Mouse (Mus musculus) midbrain, embryonic 16.5 days (tissue): ENCODE data around the gene Srsf11. TPM values are rescaled to one million over a fixed set of nuclear protein-coding genes. Genes with fewer than 3 reads are reported as not detected.

ENCODE experiments used
- ATAC-seq: fragments of 200-750 bp; cut with Nextera tagmentation; 2 replicates; pipeline ENCODE4 v1.8.0; 2017; ENCODE audit warnings: moderate TSS enrichment
- H3K27ac ChIP-seq: fragments of 300-500 bp; sonication (generic); 2 replicates; pipeline ENCODE4 v1.5.1; 2014; ENCODE audit warnings: mild to moderate bottlenecking, low read length, mixed read lengths
- H3K27me3 ChIP-seq: fragments of 300-500 bp; sonication (generic); 2 replicates; pipeline ENCODE4 v1.6.1; 2014; ENCODE audit warnings: low read depth, low read length, mixed read lengths; ENCODE audit not compliant: control insufficient read depth, insufficient read depth
- H3K36me3 ChIP-seq: fragments of 300-500 bp; sonication (generic); 2 replicates; pipeline ENCODE4 v1.6.1; 2014; ENCODE audit warnings: mild to moderate bottlenecking, low read length, moderate library complexity, mixed read lengths; ENCODE audit not compliant: control insufficient read depth, insufficient read depth
- H3K4me1 ChIP-seq: fragments of 300-500 bp; sonication (generic); 2 replicates; pipeline ENCODE4 v1.6.1; 2014; ENCODE audit warnings: mild to moderate bottlenecking, low read length, mixed read lengths; ENCODE audit not compliant: control insufficient read depth, insufficient read depth
- H3K4me2 ChIP-seq: fragments of 300-500 bp; sonication (generic); 2 replicates; pipeline ENCODE4 v1.6.1; 2014; ENCODE audit warnings: mild to moderate bottlenecking, low read length, mixed read lengths
- H3K4me3 ChIP-seq: fragments of 300-500 bp; sonication (generic); 2 replicates; pipeline ENCODE4 v1.5.1; 2014; ENCODE audit warnings: low read depth, mild to moderate bottlenecking, low read length, moderate library complexity, mixed read lengths
- H3K9ac ChIP-seq: fragments of 300-500 bp; sonication (generic); 2 replicates; pipeline ENCODE4 v1.6.1; 2014; ENCODE audit warnings: low read depth, low read length, mixed read lengths
- H3K9me3 ChIP-seq: fragments of 300-500 bp; sonication (generic); replicated peaks from 2 replicates; pipeline ENCODE4 v1.6.1; 2014; ENCODE audit warnings: mild to moderate bottlenecking, low read length, mixed read lengths; ENCODE audit not compliant: control insufficient read depth, poor library complexity, severe bottlenecking
- WGBS: fragments of 180-500 bp; shearing (Covaris S2); extraction: QIAGEN DNeasy Blood & Tissue Kit; methylation state at CpG from one replicate; pipeline ENCODE4 v1.1.7; 2014; 5-methylcytosine and 5-hydroxymethylcytosine counted together
- polyA plus RNA-seq: library from polyadenylated mRNA; unstranded; fragments of >200 nt; fragmentation: Nextera tagmentation; extraction: Ambion mirVana; gene quantifications from 2 replicates; pipeline ENCODE4 v1.2.1, GENCODE M21; 2015

Gene Srsf11
- polyA plus RNA-seq, 1 experiment from 2014 or later: 226 TPM

- Histone ChIP-seq H3K36me3 (peaks cover 14% of the 10 kb centered on the region), H3K27ac (no peak overlapping the region), H3K4me3 (no peak overlapping the region), H3K4me2 (no peak overlapping the region), H3K27me3 (no peaks in the 10 kb centered on the region), H3K4me1 (no peaks in the 10 kb centered on the region), H3K9me3 (no peaks in the 10 kb centered on the region), H3K9ac (no peak overlapping the region)
- WGBS: 95% methylated on average over 5 of the region's 5 CpGs
- peak; percentile 66; the same call in 1 of the 2 replicates for ATAC-seq
Measured at GRCm38 (mm10) chr3:158061811-158062523, 25.5 kb upstream of the Srsf11 start.

- Histone ChIP-seq H3K9ac (no peak overlapping the region), H3K4me3 (no peak overlapping the region), H3K36me3 (peaks cover 19% of the 10 kb centered on the region), H3K4me2 (no peak overlapping the region), H3K4me1 (no peaks in the 10 kb centered on the region), H3K9me3 (no peaks in the 10 kb centered on the region), H3K27ac (no peak overlapping the region), H3K27me3 (no peaks in the 10 kb centered on the region)
- WGBS: 92% methylated on average over 2 of the region's 2 CpGs
- ATAC-seq: no peak
Measured at GRCm38 (mm10) chr3:158060621-158061291, 24.3 kb upstream of the Srsf11 start.

GRCm38 (mm10) chr3:158049508-158049907 is 13.1 kb upstream of the Srsf11 start:
- WGBS: 80% methylated on average over 2 of the region's 2 CpGs

GRCm38 (mm10) chr3:158040755-158041154 is 4.3 kb upstream of the Srsf11 start:
- 81% methylated on average over 2 of the region's 2 CpGs for WGBS
- H3K9me3 ChIP-seq: no peaks in the 10 kb centered on the region
- H3K36me3 ChIP-seq: no peaks in the 10 kb centered on the region
- no peak overlapping the region for H3K9ac ChIP-seq
- H3K4me3 ChIP-seq: no peak overlapping the region
- H3K27ac ChIP-seq: no peak overlapping the region
- no peaks in the 10 kb centered on the region for H3K27me3 ChIP-seq
- no peak overlapping the region for H3K4me2 ChIP-seq
- ATAC-seq: no peak
- peaks cover 8% of the 10 kb centered on the region for H3K4me1 ChIP-seq

More at GRCm38 (mm10) chr3:158049508-158049907, 13.1 kb upstream of the Srsf11 start:
- H3K9me3 ChIP-seq: no peaks in the 10 kb centered on the region
- H3K4me3 ChIP-seq: no peak overlapping the region
- ATAC-seq: no peak
- H3K9ac ChIP-seq: no peak overlapping the region
- no peak overlapping the region for H3K4me2 ChIP-seq
- no peaks in the 10 kb centered on the region for H3K27me3 ChIP-seq
- H3K4me1 ChIP-seq: no peaks in the 10 kb centered on the region
- no peak overlapping the region for H3K27ac ChIP-seq
- H3K36me3 ChIP-seq: peaks cover 6% of the 10 kb centered on the region; the same call in 1 of the 2 replicates

GRCm38 (mm10) chr3:158038106-158038505 is 1.7 kb upstream of the Srsf11 start:
- WGBS: 90% methylated on average over 3 of the region's 3 CpGs
- Histone ChIP-seq H3K9me3 (no peaks in the 10 kb centered on the region), H3K4me2 (no peak overlapping the region), H3K27me3 (no peaks in the 10 kb centered on the region), H3K27ac (no peak overlapping the region), H3K4me3 (no peak overlapping the region), H3K9ac (no peak overlapping the region), H3K4me1 (peaks cover 23% of the 10 kb centered on the region), H3K36me3 (no peaks in the 10 kb centered on the region)
- ATAC-seq: no peak

GRCm38 (mm10) chr3:158035866-158036265 is 573 bp downstream of the Srsf11 start:
- no peaks in the 10 kb centered on the region for H3K9me3 ChIP-seq
- no peaks in the 10 kb centered on the region for H3K36me3 ChIP-seq
- no peaks in the 10 kb centered on the region for H3K27me3 ChIP-seq
- no peak for ATAC-seq
- H3K4me1 ChIP-seq: peaks cover 30% of the 10 kb centered on the region
- peak overlapping the region; percentile 93 for H3K4me3 ChIP-seq
- peak overlapping the region; percentile 76 for H3K4me2 ChIP-seq
- 4% methylated on average over 11 of the region's 11 CpGs for WGBS
- peak overlapping the region; percentile 91 for H3K9ac ChIP-seq
- peak overlapping the region; percentile 83 for H3K27ac ChIP-seq

- Histone ChIP-seq H3K36me3 (no peaks in the 10 kb centered on the region), H3K4me2 (peak overlapping the region; percentile 87), H3K27ac (peak overlapping the region; percentile 88), H3K9me3 (no peaks in the 10 kb centered on the region), H3K4me1 (peaks cover 35% of the 10 kb centered on the region), H3K27me3 (no peaks in the 10 kb centered on the region), H3K9ac (peak overlapping the region; percentile 96), H3K4me3 (peak overlapping the region; percentile 98)
- ATAC-seq: no peak
- WGBS: 8% methylated on average over 4 of the region's 4 CpGs
Measured at GRCm38 (mm10) chr3:158032106-158032505, 4.3 kb downstream of the Srsf11 start.

GRCm38 (mm10) chr3:158031371-158031925 is 5.0 kb downstream of the Srsf11 start:
- peak; percentile 94 for ATAC-seq
- Histone ChIP-seq H3K9ac (peak overlapping the region; percentile 96), H3K27ac (peak overlapping the region; percentile 88), H3K9me3 (no peaks in the 10 kb centered on the region), H3K4me2 (peak overlapping the region; percentile 87), H3K4me3 (peak overlapping the region; percentile 98), H3K27me3 (no peaks in the 10 kb centered on the region), H3K4me1 (peaks cover 35% of the 10 kb centered on the region), H3K36me3 (0 out of 2 replicates have a peak, but pooled peaks cover 2% of the 10 kb centered on the region)
- WGBS: under 1% methylated on average over 61 of the region's 61 CpGs
